Mouse (Mus musculus) CH12.LX (cell line): ENCODE results near the gene Prune2. TPM values are rescaled to one million over a fixed set of nuclear protein-coding genes. Genes with fewer than 3 reads are reported as not detected.

Experiments
- DNase-seq: peaks from one replicate; pipeline ENCODE4 v3.0.0-alpha.2; 2013; ENCODE audit errors: extremely low read depth
- H3K27ac ChIP-seq: 2 replicates; pipeline ENCODE4 v1.5.1; 2012; ENCODE audit warnings: low read depth, mild to moderate bottlenecking, control low read depth, moderate library complexity; ENCODE audit not compliant: insufficient read depth
- H3K27me3 ChIP-seq: replicated peaks from 2 replicates; pipeline ENCODE3; 2012; ENCODE audit warnings: inconsistent platforms
- H3K36me3 ChIP-seq, 2 experiments: replicated peaks in 1 of 2; 2 replicates each; pipeline versions ENCODE3 to v1.6.1; 2012; ENCODE audit warnings: inconsistent platforms in 1 of 2, low read length in 1 of 2, mild to moderate bottlenecking in 1 of 2, mixed read lengths in 1 of 2, moderate library complexity in 1 of 2; ENCODE audit not compliant: control insufficient read depth in 1 of 2, insufficient read depth in 1 of 2
- H3K4me1 ChIP-seq, 2 experiments: 2 replicates each; pipeline ENCODE4 v1.6.1; 2012; ENCODE audit warnings: inconsistent platforms in 1 of 2, moderate library complexity in 1 of 2; ENCODE audit not compliant: insufficient read depth in 2 of 2, control insufficient read depth in 1 of 2
- H3K4me2 ChIP-seq: 2 replicates; pipeline ENCODE4 v1.6.1; 2012; ENCODE audit warnings: low read depth, mild to moderate bottlenecking, control low read depth; ENCODE audit not compliant: poor library complexity, insufficient read depth, severe bottlenecking
- H3K4me3 ChIP-seq, 3 experiments: fragments of 150-350 bp in 1 of 3; sonication (generic) in 1 of 3; replicated peaks in 1 of 3; 2 replicates each; pipeline versions ENCODE3 to v1.5.1; 2011 to 2012; ENCODE audit warnings: low read depth in 2 of 3, low read length in 2 of 3, mild to moderate bottlenecking in 2 of 3, moderate library complexity in 2 of 3, control low read depth in 1 of 3, improper control_type of control experiment in 1 of 3, inconsistent platforms in 1 of 3, mixed read lengths in 1 of 3; ENCODE audit not compliant: poor library complexity in 1 of 3
- H3K79me2 ChIP-seq: replicated peaks from 2 replicates; pipeline ENCODE4 v1.6.1; 2012; ENCODE audit warnings: mild to moderate bottlenecking, moderate library complexity; ENCODE audit not compliant: control insufficient read depth, poor library complexity, insufficient read depth, severe bottlenecking; ENCODE audit errors: extremely low read depth
- H3K9ac ChIP-seq: 2 replicates; pipeline ENCODE4 v1.6.1; 2012; ENCODE audit warnings: low read depth, mild to moderate bottlenecking, control low read depth, moderate library complexity; ENCODE audit not compliant: insufficient read depth
- H3K9me3 ChIP-seq: replicated peaks from 2 replicates; pipeline ENCODE3; 2012; ENCODE audit warnings: low read length, inconsistent platforms, mixed read lengths
- BHLHE40 ChIP-seq: IDR thresholded peaks from 2 replicates; pipeline ENCODE4 v1.6.1; 2011; ENCODE audit warnings: mild to moderate bottlenecking, low read depth, low read length, improper control_type of control experiment
- CHD1 ChIP-seq: IDR thresholded peaks from 2 replicates; pipeline ENCODE4 v1.6.1; 2012; ENCODE audit warnings: low read depth, low read length, improper control_type of control experiment, inconsistent platforms
- CTCF ChIP-seq, 2 experiments: IDR thresholded peaks in 1 of 2; conservative IDR thresholded peaks in 1 of 2; 2 replicates each; pipeline ENCODE4 v1.5.1; 2011 to 2012; ENCODE audit warnings: low read depth in 2 of 2, low read length in 2 of 2, improper control_type of control experiment in 1 of 2, inconsistent platforms in 1 of 2, mild to moderate bottlenecking in 1 of 2, moderate library complexity in 1 of 2
- E2F4 ChIP-seq: IDR thresholded peaks from 2 replicates; pipeline ENCODE4 v1.6.1; 2011; ENCODE audit warnings: low read depth, low read length, improper control_type of control experiment; ENCODE audit not compliant: insufficient replicate concordance
- EP300 ChIP-seq: IDR thresholded peaks from 2 replicates; pipeline ENCODE4 v1.6.1; 2011; ENCODE audit warnings: low read length, improper control_type of control experiment
- IRF4 ChIP-seq: IDR thresholded peaks from 2 replicates; pipeline ENCODE4 v1.6.1; 2014; ENCODE audit warnings: low read depth, mild to moderate bottlenecking, inconsistent platforms, low read length, improper control_type of control experiment
- KAT2A ChIP-seq: IDR thresholded peaks from 2 replicates; pipeline ENCODE4 v1.6.1; 2012; ENCODE audit warnings: low read length, improper control_type of control experiment, inconsistent platforms; ENCODE audit not compliant: insufficient replicate concordance
- MAFK ChIP-seq: IDR thresholded peaks from 2 replicates; pipeline ENCODE4 v1.6.1; 2011; ENCODE audit warnings: low read length, improper control_type of control experiment; ENCODE audit not compliant: insufficient replicate concordance
- MEF2A ChIP-seq: IDR thresholded peaks from 2 replicates; pipeline ENCODE4 v1.6.1; 2014; ENCODE audit warnings: low read depth, mild to moderate bottlenecking, inconsistent platforms, low read length, improper control_type of control experiment, borderline replicate concordance
- POLR2A ChIP-seq: IDR thresholded peaks from 2 replicates; pipeline ENCODE4 v1.6.1; 2011; ENCODE audit warnings: low read depth, mild to moderate bottlenecking, improper control_type of control experiment, low read length
- POLR2AphosphoS2 ChIP-seq: IDR thresholded peaks from 2 replicates; pipeline ENCODE4 v1.6.1; 2011; ENCODE audit warnings: low read depth, low read length, improper control_type of control experiment
- RAD21 ChIP-seq: IDR thresholded peaks from 2 replicates; pipeline ENCODE4 v1.6.1; 2011; ENCODE audit warnings: low read depth, mild to moderate bottlenecking, low read length, improper control_type of control experiment, moderate library complexity
- SMC3 ChIP-seq: IDR thresholded peaks from 2 replicates; pipeline ENCODE4 v1.6.1; 2011; ENCODE audit warnings: low read depth, low read length, improper control_type of control experiment
- TBP ChIP-seq: conservative IDR thresholded peaks from 2 replicates; pipeline ENCODE4 v1.6.1; 2011; ENCODE audit warnings: low read depth, low read length, improper control_type of control experiment
- TCF12 ChIP-seq: IDR thresholded peaks from 2 replicates; pipeline ENCODE4 v1.6.1; 2014; ENCODE audit warnings: low read depth, mild to moderate bottlenecking, inconsistent platforms, low read length, improper control_type of control experiment
- USF2 ChIP-seq: conservative IDR thresholded peaks from 2 replicates; pipeline ENCODE4 v1.6.1; 2011; ENCODE audit warnings: low read depth, low read length, improper control_type of control experiment
- ZMIZ1 ChIP-seq: IDR thresholded peaks from 2 replicates; pipeline ENCODE4 v1.6.1; 2012; ENCODE audit warnings: low read depth, mild to moderate bottlenecking, inconsistent platforms, low read length, improper control_type of control experiment
- dilution Hi-C: fragments of 300-500 bp; cut with MboI; formaldehyde crosslinking; loops from 2 replicates; pipeline ENCODE4 v1.14.3; 2020; ENCODE audit warnings: low sequenced_read_pairs; ENCODE audit not compliant: extremely low pct_unique_long_range_greater_than_20kb, extremely low pct_ligation_motif_present
- in situ Hi-C: fragments of 300-500 bp; cut with MboI; formaldehyde crosslinking; loops from 3 replicates; pipeline ENCODE4 v1.14.3; 2019; ENCODE audit warnings: low sequenced_read_pairs, low pct_ligation_motif_present, low pct_unique_long_range_greater_than_20kb, mixed read lengths
- polyA plus RNA-seq: library from polyadenylated mRNA; unstranded; fragments of >175 nt; gene quantifications from 2 replicates; pipeline ENCODE4 v1.2.1, GENCODE M21; 2012; ENCODE audit warnings: low read depth; ENCODE audit not compliant: insufficient read length
- total RNA-seq, 2 experiments: library from RNA; depleted of rRNA; stranded (reverse); fragments of 300-350 nt in 1 of 2; fragments of >200 nt in 1 of 2; gene quantifications; 2 replicates each; pipeline ENCODE4 v1.2.3; 2012 to 2014

Prune2 gene
- total and polyA plus RNA-seq, 3 experiments: 0.04 to 1.7 (median 0.21) TPM

DNA sequence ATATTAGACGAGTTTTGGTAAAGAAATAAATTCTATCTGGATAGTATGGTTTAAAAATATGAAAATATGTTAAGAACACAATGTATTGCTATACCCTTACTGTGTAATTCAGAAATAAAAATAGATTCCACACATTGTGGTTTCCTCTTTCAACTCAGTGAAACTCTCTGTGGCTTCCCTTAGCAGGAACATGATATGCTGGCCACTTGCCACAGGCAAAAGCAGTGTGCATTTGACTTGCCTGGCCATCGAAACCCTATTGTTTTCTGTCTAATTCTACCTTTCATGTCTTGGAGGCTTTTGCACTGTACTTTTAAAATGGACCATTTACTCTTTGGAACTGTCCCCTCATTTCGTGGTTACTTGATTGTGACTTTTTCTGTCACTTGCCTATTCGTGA lies 267.9 kb downstream of the Prune2 start:
- dilution Hi-C loops: no loop called here
- peak; percentile 41; the same call in 1 of the 2 replicates for TF ChIP-seq IRF4
- TF ChIP-seq MEF2A: peak; percentile 46; the same call in 1 of the 2 replicates
- TF ChIP-seq BHLHE40: peak; percentile 36
- 0 out of 2 replicates have a peak, but pooled peaks have one; percentile 40 for TF ChIP-seq MAFK
- no peak for TF ChIP-seq POLR2AphosphoS2
- TF ChIP-seq CHD1: no peak
- TF ChIP-seq EP300: peak; percentile 26; the same call in 1 of the 2 replicates
- TF ChIP-seq, all 38 proteins: peak for 5

DNA sequence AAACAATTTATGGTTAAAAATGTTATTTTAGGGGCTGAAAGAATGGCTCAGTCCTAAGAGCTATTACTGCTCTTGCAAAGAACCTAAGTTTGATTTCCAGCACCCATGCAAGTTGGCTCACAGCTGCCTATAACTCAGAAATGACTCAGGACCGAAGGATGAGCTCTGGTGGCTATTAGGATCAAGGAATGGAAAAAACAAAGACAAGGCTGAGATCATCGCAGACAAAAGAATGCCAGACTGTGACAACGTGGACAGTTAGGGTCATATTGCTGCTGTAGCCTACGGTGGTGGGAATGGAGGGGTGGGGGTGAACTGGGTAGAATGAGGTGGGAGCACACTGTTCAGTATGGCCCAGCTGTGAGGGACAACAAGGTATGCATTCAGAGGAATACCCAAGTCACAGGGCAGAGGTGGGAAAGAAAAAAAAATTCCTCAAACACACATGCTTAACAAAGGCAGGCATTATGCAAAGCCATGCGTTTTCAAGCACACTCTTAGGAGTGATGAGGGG lies 269.7 kb downstream of the Prune2 start:
- dilution Hi-C loops (no loop called here), in situ Hi-C loops (no loop called here)
- H3K79me2 ChIP-seq: no peaks in the 10 kb centered on the region
- H3K4me1 ChIP-seq: peaks cover 14 to 16% of the 10 kb centered on the region in 2 experiments
- no peak for DNase-seq
- H3K4me3 ChIP-seq: no peak overlapping the region
- H3K36me3 ChIP-seq: no peaks in the 10 kb centered on the region
- peaks cover 6% of the 10 kb centered on the region for H3K9me3 ChIP-seq
- H3K9ac ChIP-seq: no peak overlapping the region
- H3K4me2 ChIP-seq: no peak overlapping the region
- no peak overlapping the region for H3K27ac ChIP-seq
- no peak for TF ChIP-seq CTCF (conservative IDR thresholded peaks at IDR 0.05 in 1 of 2, IDR thresholded peaks at IDR 0.05 in 1 of 2; ENCODE audit: low read depth in 2 of 2, low read length in 2 of 2)
- TF ChIP-seq POLR2AphosphoS2: no peak
- TF ChIP-seq EP300: no peak
- no peak for TF ChIP-seq E2F4
- no peak for TF ChIP-seq TCF12
- TF ChIP-seq MEF2A: no peak
- no peak for TF ChIP-seq SMC3
- TF ChIP-seq KAT2A: no peak
- no peak for TF ChIP-seq ZMIZ1
- no peak for TF ChIP-seq POLR2A
- no peak for TF ChIP-seq USF2
- no peak for TF ChIP-seq TBP
- no peak for TF ChIP-seq RAD21
- H3K27me3 ChIP-seq: no peaks in the 10 kb centered on the region

More for the DNA sequence above, 267.9 kb downstream of the Prune2 start:
- H3K27ac ChIP-seq: no peak overlapping the region
- H3K4me1 ChIP-seq: peaks cover 21 to 22% of the 10 kb centered on the region in 2 experiments
- H3K4me2 ChIP-seq: peak overlapping the region; percentile 23; the same call in 1 of the 2 replicates
- peaks cover 5% of the 10 kb centered on the region for H3K9me3 ChIP-seq
- no peak overlapping the region for H3K9ac ChIP-seq
- no peaks in the 10 kb centered on the region for H3K36me3 ChIP-seq
- no peak overlapping the region for H3K4me3 ChIP-seq
- no peaks in the 10 kb centered on the region for H3K79me2 ChIP-seq
- no peaks in the 10 kb centered on the region for H3K27me3 ChIP-seq
- DNase-seq: peak; percentile 37
- in situ Hi-C loops: no loop called here
